Mouse (Mus musculus) MEL (cell line): ENCODE data around the gene Tomm40l. TPM values are rescaled to one million over a fixed set of nuclear protein-coding genes. Genes with fewer than 3 reads are reported as not detected.

Experiments used
- DNase-seq: peaks from one replicate; pipeline ENCODE4 v3.0.0; 2011; ENCODE audit warnings: low read depth, low spot score
- H3K27ac ChIP-seq: 2 replicates; pipeline ENCODE4 v1.5.1; 2012; ENCODE audit warnings: low read depth, mild to moderate bottlenecking, control low read depth, low read length, moderate library complexity; ENCODE audit not compliant: control insufficient read depth
- H3K27me3 ChIP-seq, 2 experiments: fragments of 150-350 bp in 1 of 2; sonication (generic) in 1 of 2; 2 replicates each; pipeline ENCODE4 v1.6.1; 2012; ENCODE audit warnings: low read length in 2 of 2, mild to moderate bottlenecking in 2 of 2, improper control_type of control experiment in 1 of 2, moderate library complexity in 1 of 2; ENCODE audit not compliant: insufficient read depth in 2 of 2, control insufficient read depth in 1 of 2
- H3K36me3 ChIP-seq, 2 experiments: 2 replicates each; pipeline ENCODE4 v1.6.1; 2012 to 2014; ENCODE audit warnings: low read length in 2 of 2, improper control_type of control experiment in 1 of 2, inconsistent platforms in 1 of 2, mild to moderate bottlenecking in 1 of 2; ENCODE audit not compliant: insufficient read depth in 2 of 2, control insufficient read depth in 1 of 2
- H3K4me1 ChIP-seq, 2 experiments: fragments of 150-350 bp in 1 of 2; sonication (generic) in 1 of 2; 2 replicates each; pipeline ENCODE4 v1.6.1; 2012; ENCODE audit warnings: low read length in 2 of 2, improper control_type of control experiment in 1 of 2, mild to moderate bottlenecking in 1 of 2; ENCODE audit not compliant: insufficient read depth in 2 of 2, control insufficient read depth in 1 of 2
- H3K4me3 ChIP-seq, 2 experiments: fragments of 150-350 bp in 1 of 2; sonication (generic) in 1 of 2; 2 replicates each; pipeline ENCODE4 v1.5.1; 2012; ENCODE audit warnings: low read depth in 2 of 2, low read length in 2 of 2, mild to moderate bottlenecking in 2 of 2, moderate library complexity in 2 of 2, control low read depth in 1 of 2, improper control_type of control experiment in 1 of 2; ENCODE audit not compliant: control insufficient read depth in 1 of 2, insufficient read depth in 1 of 2
- H3K79me2 ChIP-seq: 2 replicates; pipeline ENCODE4 v1.6.1; 2012; ENCODE audit warnings: mild to moderate bottlenecking, low read length, moderate library complexity; ENCODE audit not compliant: control insufficient read depth, poor library complexity, insufficient read depth
- H3K9ac ChIP-seq: 2 replicates; pipeline ENCODE4 v1.6.1; 2012; ENCODE audit warnings: low read depth, mild to moderate bottlenecking, control low read depth, low read length, moderate library complexity; ENCODE audit not compliant: control insufficient read depth, poor library complexity, severe bottlenecking
- H3K9me3 ChIP-seq: fragments of 150-350 bp; sonication (generic); replicated peaks from 2 replicates; pipeline ENCODE4 v1.6.1; 2012; ENCODE audit warnings: mild to moderate bottlenecking, low read length, improper control_type of control experiment, moderate library complexity; ENCODE audit not compliant: insufficient read depth
- BHLHE40 ChIP-seq: IDR thresholded peaks from 2 replicates; pipeline ENCODE4 v1.6.1; 2012; ENCODE audit warnings: low read depth, mild to moderate bottlenecking, inconsistent platforms, low read length, improper control_type of control experiment, borderline replicate concordance
- CHD1 ChIP-seq: IDR thresholded peaks from 2 replicates; pipeline ENCODE4 v1.6.1; 2012; ENCODE audit warnings: low read depth, mild to moderate bottlenecking, inconsistent platforms, low read length, improper control_type of control experiment
- CHD2 ChIP-seq: IDR thresholded peaks from 2 replicates; pipeline ENCODE4 v1.6.1; 2011; ENCODE audit warnings: low read length, improper control_type of control experiment
- ETS1 ChIP-seq: IDR thresholded peaks from 2 replicates; pipeline ENCODE4 v1.6.1; 2012; ENCODE audit warnings: low read depth, mild to moderate bottlenecking, inconsistent platforms, low read length, improper control_type of control experiment, moderate library complexity
- GABPA ChIP-seq: IDR thresholded peaks from 2 replicates; pipeline ENCODE4 v1.6.1; 2012; ENCODE audit warnings: low read depth, mild to moderate bottlenecking, inconsistent platforms, low read length, improper control_type of control experiment, moderate library complexity
- HCFC1 ChIP-seq: IDR thresholded peaks from 2 replicates; pipeline ENCODE4 v1.6.1; 2012; ENCODE audit warnings: low read depth, mild to moderate bottlenecking, inconsistent platforms, low read length, improper control_type of control experiment, moderate library complexity
- MAFK ChIP-seq: IDR thresholded peaks from 2 replicates; pipeline ENCODE4 v1.6.1; 2011; ENCODE audit warnings: low read depth, mild to moderate bottlenecking, low read length, improper control_type of control experiment, borderline replicate concordance
- MAX ChIP-seq: IDR thresholded peaks from 2 replicates; pipeline ENCODE4 v1.6.1; 2011; ENCODE audit warnings: low read length, improper control_type of control experiment
- MAZ ChIP-seq: IDR thresholded peaks from 2 replicates; pipeline ENCODE4 v1.6.1; 2012; ENCODE audit warnings: low read depth, mild to moderate bottlenecking, inconsistent platforms, low read length, improper control_type of control experiment
- MYB ChIP-seq: IDR thresholded peaks from 2 replicates; pipeline ENCODE4 v1.6.1; 2011; ENCODE audit warnings: mild to moderate bottlenecking, low read depth, low read length, improper control_type of control experiment
- NELFE ChIP-seq: IDR thresholded peaks from 2 replicates; pipeline ENCODE4 v1.6.1; 2011; ENCODE audit warnings: low read depth, low read length, improper control_type of control experiment
- NRF1 ChIP-seq: IDR thresholded peaks from 2 replicates; pipeline ENCODE4 v1.6.1; 2014; ENCODE audit warnings: low read depth, mild to moderate bottlenecking, inconsistent platforms, low read length, improper control_type of control experiment, moderate library complexity; ENCODE audit not compliant: poor library complexity, insufficient read depth, severe bottlenecking
- POLR2A ChIP-seq, 2 experiments: IDR thresholded peaks; 2 replicates each; pipeline ENCODE4 v1.6.1; 2011 to 2012; ENCODE audit warnings: low read length in 2 of 2, mild to moderate bottlenecking in 2 of 2, control low read depth in 1 of 2, improper control_type of control experiment in 1 of 2, low read depth in 1 of 2, moderate library complexity in 1 of 2; ENCODE audit not compliant: control insufficient read depth in 1 of 2, insufficient read depth in 1 of 2, poor library complexity in 1 of 2
- POLR2AphosphoS2 ChIP-seq: IDR thresholded peaks from 2 replicates; pipeline ENCODE4 v1.6.1; 2011; ENCODE audit warnings: low read length, improper control_type of control experiment
- RAD21 ChIP-seq: IDR thresholded peaks from 2 replicates; pipeline ENCODE4 v1.6.1; 2011; ENCODE audit warnings: mild to moderate bottlenecking, low read depth, low read length, improper control_type of control experiment
- TAL1 ChIP-seq: IDR thresholded peaks from 2 replicates; pipeline ENCODE4 v1.6.1; 2012; ENCODE audit warnings: mild to moderate bottlenecking, inconsistent platforms, low read length, moderate library complexity, mixed read lengths
- TCF12 ChIP-seq: IDR thresholded peaks from 2 replicates; pipeline ENCODE4 v1.6.1; 2014; ENCODE audit warnings: low read depth, mild to moderate bottlenecking, inconsistent platforms, low read length, improper control_type of control experiment, moderate library complexity
- USF2 ChIP-seq, 2 experiments: IDR thresholded peaks; 2 replicates each; pipeline ENCODE4 v1.6.1; 2011 to 2012; ENCODE audit warnings: improper control_type of control experiment in 2 of 2, low read length in 2 of 2, borderline replicate concordance in 1 of 2, inconsistent platforms in 1 of 2, low read depth in 1 of 2, mild to moderate bottlenecking in 1 of 2; ENCODE audit not compliant: insufficient read depth in 1 of 2
- ZNF384 ChIP-seq: IDR thresholded peaks from 2 replicates; pipeline ENCODE4 v1.6.1; 2012; ENCODE audit warnings: low read depth, mild to moderate bottlenecking, inconsistent platforms, low read length, improper control_type of control experiment
- polyA plus RNA-seq, 2 experiments: library from polyadenylated mRNA; stranded (reverse) in 1 of 2; unstranded in 1 of 2; fragments of >175 nt in 1 of 2; fragments of >200 nt in 1 of 2; gene quantifications; 2 replicates each; pipeline versions ENCODE4 v1.2.1 to v1.2.4; 2012; ENCODE audit warnings: low replicate concordance in 2 of 2, low read depth in 1 of 2; ENCODE audit not compliant: insufficient read length in 2 of 2, insufficient read depth in 1 of 2, missing spikeins in 1 of 2
- total RNA-seq: library from RNA; depleted of rRNA; stranded (reverse); fragments of 300-350 nt; gene quantifications from 2 replicates; pipeline ENCODE4 v1.2.3, GENCODE M21; 2012

The Tomm40l gene
- total and polyA plus RNA-seq, 3 experiments = 40.7 to 43.4 TPM; not detected in 1

DNA sequence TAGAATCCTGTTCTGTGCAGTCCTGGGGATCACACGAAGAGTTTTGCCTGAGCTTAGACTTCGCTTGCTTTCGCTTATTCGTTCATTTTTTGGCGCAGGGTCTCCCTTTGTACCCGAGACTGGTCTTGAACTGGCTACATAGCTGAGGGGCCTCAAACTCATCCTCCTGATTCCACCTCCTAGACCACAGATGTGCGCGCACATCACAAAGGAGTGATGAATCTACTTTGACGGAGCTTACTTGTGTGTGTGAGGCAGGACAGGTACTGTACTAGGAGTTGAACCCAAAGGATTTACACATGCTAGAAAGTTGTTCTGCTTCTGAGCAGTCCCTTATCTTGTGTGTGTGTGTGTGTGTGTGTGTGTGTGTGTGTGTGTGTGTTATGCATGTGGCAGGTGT is 31.5 kb downstream of the Tomm40l start:
- no peak overlapping the region for H3K9ac ChIP-seq
- H3K4me3 ChIP-seq = no peak overlapping the region
- H3K36me3 ChIP-seq = peaks cover 0 to 4% of the 10 kb centered on the region in 2 experiments; a peak in 2 of 4 replicates
- DNase-seq = no peak
- no peak overlapping the region for H3K27ac ChIP-seq
- H3K27me3 ChIP-seq = peaks cover 0 to 3% of the 10 kb centered on the region in 2 experiments; a peak in 2 of 4 replicates
- peaks cover 0 to 5% of the 10 kb centered on the region in 2 experiments; a peak in 1 of 4 replicates for H3K4me1 ChIP-seq
- H3K79me2 ChIP-seq = no peaks in the 10 kb centered on the region
- no peaks in the 10 kb centered on the region for H3K9me3 ChIP-seq
- no peak for TF ChIP-seq MYB

DNA sequence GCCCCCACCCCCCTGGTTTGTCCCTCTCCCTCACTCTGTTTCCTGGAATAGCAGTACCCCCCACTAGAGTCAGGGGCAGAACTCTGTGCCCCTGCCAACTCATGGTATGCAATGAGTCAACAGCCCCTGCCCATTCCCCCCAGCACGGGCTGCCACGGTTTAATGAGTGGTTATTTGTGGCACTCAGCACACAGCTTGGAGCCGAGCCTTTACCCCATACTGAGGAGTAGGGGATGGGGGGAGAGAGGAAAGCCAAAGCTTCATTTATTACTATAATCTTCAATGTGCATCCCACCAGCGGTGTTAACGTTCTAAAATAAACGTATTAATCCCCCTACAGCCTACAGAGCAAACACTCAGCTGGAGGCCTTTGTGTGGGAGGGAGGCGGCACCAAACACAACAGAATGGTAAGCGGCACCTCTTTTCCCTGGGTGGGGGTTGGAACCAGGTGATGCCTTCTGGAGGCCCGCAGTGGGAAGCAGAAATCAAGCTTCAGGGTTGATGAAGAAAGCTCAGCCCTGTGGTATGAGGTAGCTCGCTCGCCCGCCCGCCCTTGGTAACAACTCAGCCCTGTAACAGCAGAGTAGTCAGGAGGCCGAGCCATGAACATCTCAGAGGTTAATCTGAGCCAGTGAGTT is 32.7 kb downstream of the Tomm40l start:
- Histone ChIP-seq H3K9ac (no peak overlapping the region), H3K27me3 (peaks cover 0 to 3% of the 10 kb centered on the region in 2 experiments; a peak in 2 of 4 replicates), H3K4me3 (no peak overlapping the region), H3K27ac (no peak overlapping the region), H3K79me2 (no peaks in the 10 kb centered on the region), H3K4me1 (peaks cover 0 to 5% of the 10 kb centered on the region in 2 experiments; a peak in 1 of 4 replicates), H3K9me3 (no peaks in the 10 kb centered on the region), H3K36me3 (peaks cover 0 to 4% of the 10 kb centered on the region in 2 experiments; a peak in 2 of 4 replicates)
- DNase-seq = no peak
- TF ChIP-seq NELFE (no peak), TCF12 (no peak), ETS1 (no peak), NRF1 (no peak), ZNF384 (no peak), MAX (no peak), MAZ (no peak), POLR2AphosphoS2 (no peak), CHD2 (no peak), MAFK (no peak), BHLHE40 (no peak), CHD1 (no peak), TAL1 (no peak), HCFC1 (no peak), POLR2A (IDR thresholded peaks at IDR 0.05; ENCODE audit: control insufficient read depth in 1 of 2, insufficient read depth in 1 of 2, low read depth in 1 of 2, low read length in 2 of 2, poor library complexity in 1 of 2) (no peak), GABPA (no peak), USF2 (IDR thresholded peaks at IDR 0.05; ENCODE audit: borderline replicate concordance in 1 of 2, insufficient read depth in 1 of 2, low read depth in 1 of 2, low read length in 2 of 2) (no peak), RAD21 (no peak)
